Comparison of ENCODE assay signal across 13 mouse cellular contexts in genomic region chr7:125690516-125690915, GRCm38 (mm10). TPM values are rescaled to one million over a fixed set of nuclear protein-coding genes. Genes with fewer than 3 reads are reported as not detected.
A peak's percentile ranks its signal among the peaks of the same experiment; 100 is the strongest.
DNase-seq lines count a peak whose midpoint lies in the region.
"Had no signal": no experiment of that assay in that cellular context is flagged by ENCODE, and none has a peak within 500 bp of the region (broad histone marks: within the 10 kb centered on the region; RNA-seq: fewer than 3 reads in every experiment).

No protein-coding gene starts in this region.

- intact Hi-C loops in left cerebral cortex, postnatal 4 days (cut with DNase I): no loop called here

- DNase-seq in left cerebral cortex, adult 18-20 months (ENCODE audit: low spot score in 2 of 2): peak; percentile 21 to 33
- no peak for DNase-seq in left cerebral cortex, postnatal 4 days
- DNase-seq in brain, adult 2 months (ENCODE audit: low read depth, low spot score): peak; percentile 67
- DNase-seq in frontal cortex, postnatal 36 days (ENCODE audit: low spot score in 2 of 2): peak; percentile 23 to 48
- DNase-seq in telencephalon, adult 2 months (ENCODE audit: low read depth, low spot score): peak; percentile 60
- DNase-seq in thymus, postnatal 25 days: no peak
- DNase-seq: adrenal gland, postnatal 36 days; cerebellum, adult 11 months; cerebellum, adult 8-10 months; cerebellum, postnatal 14 days; embryo, embryonic 11 days; gastrocnemius, adult 2 months; gastrocnemius, postnatal 25 days had no signal

RNA-seq across cellular contexts. Expression of gene Gtf3c1, which starts 17.1 kb away (rescaled TPM):
- total RNA-seq in left cerebral cortex, adult 18-20 months (2021): 100 to 1,000 TPM in 1 of 2 experiments, 10 to 100 TPM in 1; 97.5 to 101 TPM
- 10 to 100 TPM; 87.1 to 93.0 TPM for total RNA-seq in left cerebral cortex, postnatal 4 days (2021)

RNA-seq across cellular contexts. Expression of gene D430042O09Rik, which starts 17.2 kb away (rescaled TPM):
- 10 to 100 TPM; 29.2 to 35.2 TPM for total RNA-seq in left cerebral cortex, adult 18-20 months (2021)
- total RNA-seq in left cerebral cortex, postnatal 4 days (2021): 10 to 100 TPM; 24.3 to 27.5 TPM

Comparison
In these comparisons a context has a peak if more than half of its experiments do, and no peak if none do; other contexts are left out.
1. DNase-seq: peak in left cerebral cortex, adult 18-20 months (2 of 2), brain, adult 2 months (single experiment), frontal cortex, postnatal 36 days (2 of 2) and telencephalon, adult 2 months (single experiment); none in left cerebral cortex, postnatal 4 days (single experiment) and thymus, postnatal 25 days (single experiment).